Mouse (Mus musculus) heart, postnatal 36 days (tissue): ENCODE results near the gene Tnfsf4. TPM values are rescaled to one million over a fixed set of nuclear protein-coding genes. Genes with fewer than 3 reads are reported as not detected.

Experiments
- DNase-seq, 2 experiments: peaks; one replicate each; pipeline ENCODE4 v3.0.0; 2021 to 2022
- intact Hi-C: fragments of 180-260 bp; cut with DNase I; formaldehyde crosslinking; loops from one replicate; pipeline ENCODE4 v1.15.1; 2025
- total RNA-seq, 2 experiments: library from RNA; stranded (reverse); gene quantifications; 2 replicates each; pipeline ENCODE4 v1.2.3; 2021

The Tnfsf4 gene
- total RNA-seq: not detected

GRCm38 (mm10) chr1:161394931-161395459 is at the start of gene Tnfsf4:
Gene Tnfsf4 (plus strand): TSS chr1:161395409.
- intact Hi-C loops: no loop called here
- no peak for DNase-seq

- intact Hi-C loops: no loop called here
- DNase-seq: no peak
Observed at GRCm38 (mm10) chr1:161350981-161351380, 44.2 kb upstream of the Tnfsf4 start.

GRCm38 (mm10) chr1:161365006-161365405 is 30.2 kb upstream of the Tnfsf4 start:
- intact Hi-C loops: no loop called here
- DNase-seq: no peak

- intact Hi-C loops: no loop called here
- DNase-seq: no peak
Observed at GRCm38 (mm10) chr1:161371919-161372318, 23.3 kb upstream of the Tnfsf4 start.

- no peak for DNase-seq
- intact Hi-C loops: no loop called here
Observed at GRCm38 (mm10) chr1:161375866-161376265, 19.3 kb upstream of the Tnfsf4 start.

GRCm38 (mm10) chr1:161378571-161378970 is 16.6 kb upstream of the Tnfsf4 start:
- intact Hi-C loops: no loop called here
- DNase-seq: no peak

GRCm38 (mm10) chr1:161379685-161380424 is 15.4 kb upstream of the Tnfsf4 start:
- DNase-seq: peak; percentile 12 to 27
- intact Hi-C loops: no loop called here

- no peak for DNase-seq
- intact Hi-C loops: no loop called here
Observed at GRCm38 (mm10) chr1:161380425-161380780, 14.8 kb upstream of the Tnfsf4 start.

- intact Hi-C loops: no loop called here
- no peak for DNase-seq
Observed at GRCm38 (mm10) chr1:161390066-161390465, 5.1 kb upstream of the Tnfsf4 start.

GRCm38 (mm10) chr1:161392906-161393305 is 2.3 kb upstream of the Tnfsf4 start:
- intact Hi-C loops: no loop called here
- no peak for DNase-seq

- intact Hi-C loops: no loop called here
- DNase-seq: no peak
Observed at GRCm38 (mm10) chr1:161395610-161396009, 401 bp downstream of the Tnfsf4 start.

GRCm38 (mm10) chr1:161396351-161396750 is 1.1 kb downstream of the Tnfsf4 start:
- intact Hi-C loops: no loop called here

GRCm38 (mm10) chr1:161400126-161400525 is 4.9 kb downstream of the Tnfsf4 start:
- intact Hi-C loops: loop anchor here (1.0 to 5.0 kb wide), 4 partner anchors 107 to 337 kb away; no protein-coding TSS in a partner anchor
- peak; percentile 74 to 85 for DNase-seq

More at GRCm38 (mm10) chr1:161396351-161396750, 1.1 kb downstream of the Tnfsf4 start:
- no peak for DNase-seq

- no peak for DNase-seq
- intact Hi-C loops: loop anchor here (5.0 kb wide), 1 partner anchor 104 kb away; no protein-coding TSS in a partner anchor
Observed at GRCm38 (mm10) chr1:161403061-161403460, 7.9 kb downstream of the Tnfsf4 start.

GRCm38 (mm10) chr1:161406480-161406879 is 11.3 kb downstream of the Tnfsf4 start:
- intact Hi-C loops: no loop called here
- DNase-seq: no peak

GRCm38 (mm10) chr1:161419926-161420325 is 24.7 kb downstream of the Tnfsf4 start:
- intact Hi-C loops: no loop called here
- no peak for DNase-seq

GRCm38 (mm10) chr1:161420646-161421045 is 25.4 kb downstream of the Tnfsf4 start:
- intact Hi-C loops: no loop called here
- no peak for DNase-seq

GRCm38 (mm10) chr1:161426277-161427056 is 31.3 kb downstream of the Tnfsf4 start:
- intact Hi-C loops: no loop called here
- no peak for DNase-seq

- intact Hi-C loops: no loop called here
- DNase-seq: no peak
Observed at GRCm38 (mm10) chr1:161427057-161427311, 31.8 kb downstream of the Tnfsf4 start.

- intact Hi-C loops: no loop called here
- DNase-seq: no peak
Observed at GRCm38 (mm10) chr1:161435781-161436180, 40.6 kb downstream of the Tnfsf4 start.

- DNase-seq: no peak
- intact Hi-C loops: no loop called here
Observed at GRCm38 (mm10) chr1:161436503-161436902, 41.3 kb downstream of the Tnfsf4 start.

- intact Hi-C loops: no loop called here
- DNase-seq: no peak
Observed at GRCm38 (mm10) chr1:161444858-161445257, 49.6 kb downstream of the Tnfsf4 start.
